Mouse (Mus musculus): ENCODE measurements around the gene Nfkbid. TPM values are rescaled to one million over a fixed set of nuclear protein-coding genes. Genes with fewer than 3 reads are reported as not detected.
A peak's percentile ranks its signal among the peaks of the same experiment; 100 is the strongest.
"Not testable (repeated sequence)": the region's sequence is repeated elsewhere in the genome, so short reads cannot be mapped to it uniquely, and the experiment has no call there.

Nfkbid gene
- polyA plus RNA-seq, 1 experiment from 2014 or later: 2.1 TPM

DNA sequence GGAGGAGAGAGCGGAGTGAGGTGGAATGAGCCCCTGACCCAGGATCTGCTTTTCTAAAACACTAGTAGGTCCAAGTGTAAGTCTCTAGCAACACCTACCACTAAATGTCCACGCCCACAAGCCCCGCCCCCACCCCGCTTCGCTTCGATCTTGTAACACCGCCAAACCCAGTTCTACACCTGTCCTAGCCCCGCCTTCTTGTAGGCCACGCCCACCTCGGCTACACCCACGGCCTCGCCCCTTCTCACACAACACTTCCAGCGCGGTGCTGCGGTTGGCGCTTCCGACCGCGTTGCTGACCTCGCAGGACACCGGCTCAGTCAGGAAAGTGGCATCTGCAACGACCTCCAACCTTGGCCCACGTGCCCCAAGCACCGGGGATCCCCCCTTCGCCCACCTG, 32.2 kb downstream of the Nfkbid start:
- peak; percentile 88 for ATAC-seq
- peaks cover 17% of the 10 kb centered on the region for H3K4me1 ChIP-seq (replicated peaks)
- no peaks in the 10 kb centered on the region for H3K9me3 ChIP-seq
- whole genome bisulfite sequencing: 1% methylated on average over 25 of the region's 25 CpGs
- peak overlapping the region; percentile 17; the same call in 1 of the 2 replicates for H3K4me3 ChIP-seq (replicated peaks)
- H3K27ac ChIP-seq: no peak overlapping the region
- H3K36me3 ChIP-seq: no peaks in the 10 kb centered on the region
- no peak overlapping the region for H3K9ac ChIP-seq
- peaks cover 67% of the 10 kb centered on the region for H3K27me3 ChIP-seq (replicated peaks)
- H3K4me2 ChIP-seq (replicated peaks): peak overlapping the region; percentile 48

DNA sequence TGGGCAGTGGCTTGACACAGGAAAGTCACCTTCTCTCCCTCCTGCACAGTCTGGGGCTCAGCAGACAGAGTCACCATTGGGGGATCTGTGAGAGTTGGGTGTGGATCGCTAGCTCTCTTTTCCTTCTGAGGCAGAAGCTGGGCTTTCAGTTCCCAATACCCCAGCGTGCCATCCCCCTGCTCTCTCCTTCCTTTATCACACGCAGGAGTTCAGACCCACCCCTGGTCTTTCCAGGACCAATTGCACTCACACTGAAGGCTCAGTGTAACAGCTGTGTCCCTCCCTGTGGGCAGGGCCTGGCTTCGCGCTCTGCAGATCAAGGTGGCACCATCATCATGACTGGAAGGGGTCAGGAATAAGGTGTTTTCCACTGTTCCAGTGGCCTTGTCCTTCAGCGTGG, 32.7 kb downstream of the Nfkbid start:
- H3K4me1 ChIP-seq (replicated peaks): peaks cover 17% of the 10 kb centered on the region
- ATAC-seq: peak; percentile 25; the same call in 1 of the 2 replicates
- peak overlapping the region; percentile 48 for H3K4me2 ChIP-seq (replicated peaks)
- no peaks in the 10 kb centered on the region for H3K9me3 ChIP-seq
- peaks cover 71% of the 10 kb centered on the region for H3K27me3 ChIP-seq (replicated peaks)
- WGBS: 15% methylated on average over 6 of the region's 6 CpGs
- no peaks in the 10 kb centered on the region for H3K36me3 ChIP-seq
- no peak overlapping the region for H3K27ac ChIP-seq
- no peak overlapping the region for H3K9ac ChIP-seq
- H3K4me3 ChIP-seq (replicated peaks): peak overlapping the region; percentile 17; the same call in 1 of the 2 replicates

DNA sequence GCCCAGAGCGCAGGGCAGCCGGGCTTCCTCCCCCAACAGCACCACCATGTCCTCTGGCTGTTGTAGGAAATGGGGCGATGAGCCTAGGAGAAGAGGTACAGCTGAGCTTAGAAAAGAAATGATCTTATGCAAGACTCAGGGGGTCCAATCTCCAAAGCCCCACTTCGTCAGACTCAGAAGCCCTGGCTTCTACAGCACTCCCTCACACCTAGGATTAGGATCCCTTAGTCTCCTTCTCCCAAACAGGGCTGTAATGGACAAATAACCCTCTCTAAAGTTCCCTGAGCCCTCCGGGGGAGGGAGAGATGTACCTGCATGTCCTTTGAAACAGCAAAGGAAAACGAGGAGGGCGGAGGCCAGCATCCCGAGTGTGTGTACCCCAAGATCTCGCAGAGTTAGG, 35.0 kb downstream of the Nfkbid start:
- Histone ChIP-seq H3K36me3 (no peaks in the 10 kb centered on the region), H3K4me3 (replicated peaks) (peak overlapping the region; percentile 14), H3K27me3 (replicated peaks) (peaks cover 88% of the 10 kb centered on the region), H3K9me3 (no peaks in the 10 kb centered on the region), H3K27ac (no peak overlapping the region), H3K4me1 (replicated peaks) (peaks cover 17% of the 10 kb centered on the region), H3K9ac (no peak overlapping the region), H3K4me2 (replicated peaks) (peak overlapping the region; percentile 46)
- no peak for ATAC-seq
- under 1% methylated on average over 9 of the region's 9 CpGs for WGBS

DNA sequence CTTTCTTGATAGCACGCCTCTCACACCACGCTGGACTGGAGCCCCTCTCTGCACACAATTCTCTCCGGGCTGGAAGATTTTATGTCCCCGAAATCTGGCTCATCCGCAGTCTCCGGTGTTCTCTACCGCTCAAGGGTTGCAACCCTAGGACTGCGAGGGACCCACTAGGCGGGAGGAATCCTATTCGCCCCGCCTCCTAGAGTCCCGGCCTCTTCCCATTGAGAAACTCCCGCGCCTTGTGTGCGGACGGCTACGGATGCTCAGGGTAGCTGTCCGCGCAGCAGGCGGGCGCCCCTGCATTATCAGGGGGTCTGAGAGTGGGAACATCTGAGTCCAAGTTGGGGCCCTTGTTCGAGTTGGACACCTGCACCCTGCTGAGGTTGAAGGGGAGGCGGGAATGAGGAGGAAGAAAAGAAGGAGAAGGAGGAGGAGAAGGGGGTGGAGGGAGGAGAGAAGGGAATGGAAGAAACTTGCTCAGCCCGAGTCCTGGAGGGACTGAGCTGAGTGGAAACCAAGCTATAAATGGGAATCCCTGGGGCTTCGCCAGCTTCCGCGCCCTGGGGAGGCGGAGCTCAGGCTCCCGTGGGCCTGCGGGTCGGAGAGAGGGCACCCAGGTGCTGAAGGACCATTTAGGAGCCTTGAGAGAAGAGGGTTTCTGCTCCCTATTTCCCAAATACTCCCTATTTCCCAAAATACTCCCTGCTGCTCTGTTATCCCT, 35.5 kb downstream of the Nfkbid start:
- WGBS: 1% methylated on average over 31 of the region's 31 CpGs
- H3K4me2 ChIP-seq (replicated peaks): peak overlapping the region; percentile 46

DNA sequence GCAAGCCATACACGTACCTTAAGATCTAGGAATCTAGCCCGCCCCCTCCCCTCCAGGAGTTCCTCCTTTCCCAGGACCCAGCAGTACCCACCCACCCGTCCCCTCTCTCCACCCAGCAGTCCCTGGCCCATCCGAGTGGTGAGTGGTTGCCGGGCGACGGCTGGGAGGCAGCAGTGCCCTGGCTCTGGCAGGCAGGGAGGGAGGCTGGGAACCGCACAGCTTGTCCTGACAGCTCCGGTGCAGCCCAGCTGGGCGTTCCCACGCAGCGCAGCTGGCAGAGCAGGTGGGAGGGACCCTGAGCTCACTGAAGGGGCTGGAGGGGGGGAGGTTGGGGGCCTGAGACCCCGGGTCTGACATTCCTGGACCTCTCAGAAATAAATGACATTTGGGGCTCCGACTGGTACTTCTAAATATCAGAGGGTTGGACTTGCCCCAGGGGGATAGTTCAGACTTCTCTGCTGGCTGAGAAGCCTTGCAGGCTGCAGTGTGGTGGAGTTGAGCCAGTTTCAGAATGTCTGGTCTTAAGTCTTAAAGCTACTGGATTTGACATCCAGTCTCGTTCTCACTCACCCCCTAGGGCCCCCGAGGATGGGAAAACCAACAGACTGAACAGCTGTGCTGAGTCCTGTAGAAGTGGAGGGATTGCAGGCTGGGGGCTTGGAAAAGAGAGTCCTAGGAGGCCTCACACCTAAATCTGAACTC, 36.2 kb downstream of the Nfkbid start, which contains the start of the genes Kirrel2 and Nphs1:
Kirrel2 (minus strand) TSS at position 62 of the 702 bp plus-strand sequence.
Nphs1 (plus strand) TSS at position 687 of the 702 bp plus-strand sequence.
- H3K9ac ChIP-seq: 0 out of 2 replicates have a peak within 1 kb of the TSS, but pooled peaks have one; percentile 5

More for the DNA sequence above, 35.5 kb downstream of the Nfkbid start:
- Histone ChIP-seq H3K36me3 (no peaks in the 10 kb centered on the region), H3K9me3 (no peaks in the 10 kb centered on the region), H3K4me1 (replicated peaks) (peaks cover 17% of the 10 kb centered on the region), H3K4me3 (replicated peaks) (peak overlapping the region; percentile 14), H3K27ac (no peak overlapping the region), H3K9ac (0 out of 2 replicates have a peak overlapping the region, but pooled peaks have one; percentile 5), H3K27me3 (replicated peaks) (peaks cover 94% of the 10 kb centered on the region)
- no peak for ATAC-seq

DNA sequence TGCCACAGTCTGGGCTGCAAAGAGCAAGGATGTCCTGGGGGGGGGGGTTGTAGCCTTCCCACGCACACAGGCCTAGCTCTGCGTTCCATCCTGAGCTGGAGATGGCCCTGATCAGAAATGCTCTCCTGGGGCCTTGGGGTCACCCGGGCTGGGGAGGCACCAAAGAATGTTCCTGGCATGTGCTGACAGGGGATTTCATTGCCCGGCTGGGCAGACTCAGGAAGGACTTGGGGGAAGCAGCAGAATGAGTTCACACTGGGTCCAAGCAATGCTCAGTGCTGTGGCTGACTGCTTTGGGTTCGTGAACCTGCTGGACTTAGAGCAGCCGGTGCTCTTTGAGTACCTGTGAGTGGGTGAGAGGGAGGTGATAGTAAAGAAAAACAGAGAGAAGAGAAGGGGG, 38.0 kb downstream of the Nfkbid start:
- ATAC-seq: no peak
- H3K4me2 ChIP-seq (replicated peaks): no peak overlapping the region
- no peak overlapping the region for H3K27ac ChIP-seq
- no peaks in the 10 kb centered on the region for H3K36me3 ChIP-seq
- no peak overlapping the region for H3K9ac ChIP-seq
- H3K4me3 ChIP-seq (replicated peaks): no peak overlapping the region
- peaks cover 11% of the 10 kb centered on the region for H3K4me1 ChIP-seq (replicated peaks)
- H3K27me3 ChIP-seq (replicated peaks): peaks cover 92% of the 10 kb centered on the region
- 35% methylated on average over 6 of the region's 6 CpGs for WGBS
- no peaks in the 10 kb centered on the region for H3K9me3 ChIP-seq

More for the DNA sequence above, 36.2 kb downstream of the Nfkbid start, which contains the start of the genes Kirrel2 and Nphs1:
- 3% methylated on average over 16 of the region's 16 CpGs for WGBS
- H3K4me1 ChIP-seq (replicated peaks): peaks cover 17% of the 10 kb centered on the region
- H3K9me3 ChIP-seq: no peaks in the 10 kb centered on the region
- H3K27me3 ChIP-seq (replicated peaks): peaks cover 97% of the 10 kb centered on the region
- peak within 1 kb of the TSS; percentile 14 for H3K4me3 ChIP-seq (replicated peaks)
- H3K27ac ChIP-seq: no peak within 1 kb of the TSS
- no peaks in the 10 kb centered on the region for H3K36me3 ChIP-seq
- ATAC-seq: peak; percentile 60
- peak within 1 kb of the TSS; percentile 46 for H3K4me2 ChIP-seq (replicated peaks)

DNA sequence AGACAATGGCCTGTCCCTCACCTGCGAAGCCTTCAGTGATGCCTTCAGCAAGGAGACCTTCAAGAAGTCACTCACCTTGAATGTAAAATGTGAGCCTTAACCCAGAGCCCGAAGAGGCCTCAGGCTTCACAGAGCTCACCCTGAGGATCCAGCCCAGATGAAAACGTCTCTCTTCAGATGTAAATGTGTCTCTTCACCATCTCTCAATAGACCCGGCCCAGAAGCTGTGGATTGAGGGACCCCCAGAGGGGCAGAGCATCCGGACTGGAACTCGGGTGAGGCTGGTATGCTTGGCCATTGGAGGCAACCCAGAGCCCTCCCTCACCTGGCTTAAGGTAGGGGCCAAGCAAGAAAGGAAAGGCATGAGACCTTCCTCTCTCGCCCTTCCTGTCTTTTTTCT, 42.0 kb downstream of the Nfkbid start:
- 38% methylated on average over 7 of the region's 7 CpGs for WGBS

DNA sequence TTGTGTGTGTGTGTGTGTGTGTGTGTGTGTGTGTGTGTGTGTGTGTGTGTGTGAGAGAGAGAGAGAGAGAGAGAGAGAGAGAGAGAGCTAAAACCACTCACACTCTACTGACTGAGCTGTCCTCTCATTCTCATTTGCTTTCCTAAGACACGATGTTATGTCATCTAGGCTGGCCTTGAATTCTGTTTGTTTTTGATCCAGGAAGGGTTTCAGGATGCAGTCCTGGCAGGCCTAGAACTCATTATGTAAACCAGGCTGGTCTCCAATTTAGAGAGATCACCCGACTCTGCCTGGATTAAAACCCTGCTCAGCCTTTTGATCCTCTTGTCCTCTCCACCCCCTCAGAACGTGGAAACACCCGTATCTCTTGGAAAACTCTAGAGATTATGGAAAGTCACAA, 42.5 kb downstream of the Nfkbid start:
- Histone ChIP-seq H3K36me3 (no peaks in the 10 kb centered on the region), H3K9me3 (no peaks in the 10 kb centered on the region), H3K4me2 (replicated peaks) (no peak overlapping the region), H3K27me3 (replicated peaks) (peaks cover 83% of the 10 kb centered on the region), H3K4me1 (replicated peaks) (no peaks in the 10 kb centered on the region), H3K9ac (no peak overlapping the region), H3K27ac (no peak overlapping the region), H3K4me3 (replicated peaks) (no peak overlapping the region)
- ATAC-seq: no peak
- 26% methylated on average over 4 of the region's 4 CpGs for WGBS

More for the DNA sequence above, 42.0 kb downstream of the Nfkbid start:
- no peak for ATAC-seq
- no peaks in the 10 kb centered on the region for H3K4me1 ChIP-seq (replicated peaks)
- H3K4me3 ChIP-seq (replicated peaks): no peak overlapping the region
- no peak overlapping the region for H3K9ac ChIP-seq
- H3K9me3 ChIP-seq: no peaks in the 10 kb centered on the region
- H3K27me3 ChIP-seq (replicated peaks): peaks cover 86% of the 10 kb centered on the region
- no peak overlapping the region for H3K27ac ChIP-seq
- H3K4me2 ChIP-seq (replicated peaks): no peak overlapping the region
- H3K36me3 ChIP-seq: no peaks in the 10 kb centered on the region

DNA sequence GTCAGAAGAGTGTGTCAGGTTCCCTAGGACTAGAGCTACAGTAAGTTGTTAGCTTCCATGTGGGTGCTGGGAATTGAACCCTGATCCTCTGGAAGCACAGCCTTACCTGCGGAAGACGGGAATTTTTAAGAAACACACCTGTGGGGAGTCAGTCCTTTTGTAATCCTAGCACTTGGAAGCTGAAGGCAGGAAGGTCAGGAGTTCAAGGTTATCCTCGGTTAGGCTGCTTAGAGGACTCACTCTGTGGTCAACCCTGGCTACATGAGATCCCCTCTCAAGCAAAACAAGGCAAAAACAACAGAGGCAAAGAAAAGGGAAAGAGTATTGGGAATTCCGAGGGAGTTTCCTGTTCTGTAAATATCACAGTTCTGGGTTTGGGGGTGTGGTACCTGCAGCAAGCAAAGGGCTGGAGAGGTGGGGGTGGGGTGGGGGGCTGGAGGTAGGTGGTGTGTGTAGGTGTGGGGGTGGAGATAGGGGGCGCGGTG, 43.3 kb downstream of the Nfkbid start:
- Histone ChIP-seq H3K36me3 (no peaks in the 10 kb centered on the region), H3K27me3 (replicated peaks) (peaks cover 75% of the 10 kb centered on the region), H3K9me3 (no peaks in the 10 kb centered on the region), H3K4me2 (replicated peaks) (no peak overlapping the region), H3K27ac (no peak overlapping the region), H3K9ac (no peak overlapping the region), H3K4me3 (replicated peaks) (no peak overlapping the region), H3K4me1 (replicated peaks) (no peaks in the 10 kb centered on the region)
- ATAC-seq: no peak
- WGBS: 14% methylated on average over 6 of the region's 6 CpGs

DNA sequence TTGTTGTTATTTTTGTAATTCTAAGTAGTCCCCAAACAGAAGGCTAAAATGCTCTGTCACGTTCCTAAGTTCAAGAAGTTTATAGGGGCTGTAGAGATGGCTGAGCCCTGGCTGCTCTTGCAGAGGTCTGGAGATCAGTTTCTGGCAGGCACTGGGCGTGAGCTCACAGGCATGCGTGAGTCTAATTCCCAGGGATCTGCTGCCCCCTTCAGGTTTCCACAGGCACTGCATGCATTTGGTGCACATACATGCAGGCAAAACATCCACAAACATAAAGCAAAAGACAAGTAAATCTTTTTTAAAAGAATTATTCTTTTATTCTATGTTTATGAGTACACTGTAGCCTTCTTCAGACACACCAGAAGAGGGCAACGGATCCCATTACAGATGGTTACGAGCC, 50.9 kb downstream of the Nfkbid start:
- Histone ChIP-seq H3K4me2 (replicated peaks) (no peak overlapping the region), H3K4me3 (replicated peaks) (no peak overlapping the region), H3K27me3 (replicated peaks) (peaks cover 6% of the 10 kb centered on the region), H3K4me1 (replicated peaks) (no peaks in the 10 kb centered on the region), H3K9ac (no peak overlapping the region), H3K9me3 (no peaks in the 10 kb centered on the region), H3K27ac (no peak overlapping the region), H3K36me3 (no peaks in the 10 kb centered on the region)
- no peak for ATAC-seq
- 52% methylated on average over 5 of the region's 5 CpGs for WGBS

DNA sequence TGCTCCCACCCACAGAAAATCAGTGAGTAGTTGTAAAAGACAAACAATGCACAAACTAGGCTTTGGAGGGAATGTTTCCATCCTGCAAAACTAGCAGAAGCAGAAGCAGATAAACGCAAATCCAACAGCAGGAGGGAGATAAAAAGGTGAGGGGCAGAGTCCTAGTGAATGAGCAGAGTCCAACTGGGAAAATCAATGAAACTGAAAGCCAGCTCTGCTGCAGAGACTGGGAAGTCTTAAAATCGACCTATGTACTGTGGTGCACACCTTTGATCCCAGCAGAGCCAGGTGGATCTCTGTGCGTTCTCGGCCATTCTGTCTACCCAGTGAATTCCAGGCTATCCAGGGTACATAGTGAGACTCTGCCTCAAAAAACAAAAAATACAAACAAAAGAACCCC, 53.5 kb downstream of the Nfkbid start:
- Histone ChIP-seq H3K27ac (0 out of 2 replicates have a peak overlapping the region, but pooled peaks have one; percentile 13), H3K4me3 (replicated peaks) (no peak overlapping the region), H3K9me3 (no peaks in the 10 kb centered on the region), H3K4me1 (replicated peaks) (peaks cover 4% of the 10 kb centered on the region), H3K27me3 (replicated peaks) (no peaks in the 10 kb centered on the region), H3K4me2 (replicated peaks) (no peak overlapping the region), H3K36me3 (no peaks in the 10 kb centered on the region), H3K9ac (no peak overlapping the region)
- WGBS: 51% methylated on average over 4 of the region's 4 CpGs
- ATAC-seq: peak; percentile 92

DNA sequence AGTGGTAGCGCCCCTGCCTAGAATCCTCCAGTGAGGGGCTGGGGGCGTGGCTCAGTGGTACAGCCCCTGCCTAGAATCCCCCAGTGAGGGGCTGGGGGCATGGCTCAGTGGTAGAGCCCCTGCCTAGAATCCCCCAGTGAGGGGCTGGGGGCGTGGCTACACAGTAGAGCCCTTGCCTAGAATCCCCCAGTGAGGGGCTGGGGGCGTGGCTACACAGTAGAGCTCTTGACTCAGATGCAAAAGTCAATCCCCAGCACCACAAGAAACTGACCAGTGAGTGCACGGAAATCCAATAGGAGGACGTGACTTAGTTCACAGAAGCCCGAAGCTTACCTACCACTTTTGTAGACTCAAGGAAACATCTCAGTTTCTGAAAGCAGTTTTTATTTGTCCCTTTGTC, 54.6 kb downstream of the Nfkbid start:
- not testable (repeated sequence) for H3K36me3 ChIP-seq; H3K4me3 ChIP-seq (replicated peaks); H3K9me3 ChIP-seq; H3K4me1 ChIP-seq (replicated peaks); ATAC-seq; H3K27ac ChIP-seq; H3K4me2 ChIP-seq (replicated peaks); H3K9ac ChIP-seq; H3K27me3 ChIP-seq (replicated peaks)
- WGBS: 87% methylated on average over 6 of the region's 7 CpGs
